ENCODE assay signal across 8 mouse cellular contexts in the genomic region with DNA sequence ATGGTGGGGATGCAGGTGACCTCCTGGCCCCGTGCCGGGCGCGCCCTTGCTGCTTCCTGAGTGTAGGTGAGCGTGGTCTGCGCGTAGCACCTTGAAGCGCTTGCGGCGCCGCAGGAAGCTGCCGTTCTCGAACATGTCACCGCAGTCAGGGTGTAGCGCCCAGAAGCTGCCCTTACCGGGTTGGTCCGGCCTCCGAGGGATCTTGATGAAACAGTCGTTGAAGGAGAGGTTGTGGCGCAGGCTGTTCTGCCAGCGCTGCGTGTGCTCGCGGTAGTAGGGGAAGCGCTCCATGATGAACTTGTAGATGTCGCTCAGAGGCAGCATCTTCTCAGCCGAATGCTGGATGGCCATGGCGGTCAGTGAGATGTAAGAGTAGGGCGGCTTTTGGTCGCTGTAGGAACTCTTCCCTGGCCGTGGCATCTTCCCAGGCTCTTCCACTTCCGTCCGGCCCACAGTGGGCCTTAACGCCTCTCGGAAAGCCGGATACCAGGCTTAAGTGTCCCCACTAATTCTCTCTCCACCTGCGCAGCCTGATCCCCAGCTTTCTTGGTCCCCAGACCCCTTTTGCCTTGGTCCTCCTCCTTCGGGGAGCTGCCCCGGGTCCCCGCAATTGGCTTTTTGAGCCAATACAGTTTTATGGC. TPM values are rescaled to one million over a fixed set of nuclear protein-coding genes. Genes with fewer than 3 reads are reported as not detected.
DNase-seq lines count a peak whose midpoint lies in the region; ATAC-seq lines count a peak whose summit lies in the region.

A gene (minus strand): TSS at position 585 of the 641 bp plus-strand sequence.

- no peaks in the 10 kb centered on the region for H3K36me3 ChIP-seq in hindbrain, embryonic 14.5 days (replicated peaks; ENCODE audit: control insufficient read depth, insufficient read depth)
- no peaks in the 10 kb centered on the region for H3K36me3 ChIP-seq in midbrain, embryonic 16.5 days (ENCODE audit: control insufficient read depth, insufficient read depth, low read length)

- H3K9me3 ChIP-seq in hindbrain, embryonic 14.5 days (ENCODE audit: control insufficient read depth, low read length), result no peaks in the 10 kb centered on the region
- no peaks in the 10 kb centered on the region for H3K9me3 ChIP-seq in midbrain, embryonic 16.5 days (replicated peaks; ENCODE audit: control insufficient read depth, low read length, poor library complexity, severe bottlenecking)

- H3K4me2 ChIP-seq in hindbrain, embryonic 14.5 days (replicated peaks), result peak within 1 kb of the TSS; percentile 75
- H3K4me2 ChIP-seq in midbrain, embryonic 16.5 days (ENCODE audit: low read length), result peak within 1 kb of the TSS; percentile 68

- H3K27ac ChIP-seq in hindbrain, embryonic 14.5 days, result no peak within 1 kb of the TSS
- H3K27ac ChIP-seq in midbrain, embryonic 16.5 days (ENCODE audit: low read length), result no peak within 1 kb of the TSS

- peak; percentile 10 to 16 for DNase-seq in layer of hippocampus, postnatal 10 days (ENCODE audit: low spot score in 2 of 2)
- no peak for DNase-seq in layer of hippocampus, adult 11-12 months (ENCODE audit: low spot score)
- DNase-seq in embryo, embryonic 10.5 days (ENCODE audit: low spot score), result peak; percentile 57
- DNase-seq in hindbrain, embryonic 14.5 days (ENCODE audit: low spot score), result peak; percentile 39
- DNase-seq in natural killer cell, adult 2 months (ENCODE audit: low spot score in 2 of 2), result no peak
- DNase-seq in adrenal gland, adult 2 months, result no peak
- DNase-seq in MN1 (ENCODE audit: low spot score), result no peak

- WGBS in hindbrain, embryonic 14.5 days, result under 1% methylated on average over 40 of the region's 40 CpGs
- under 1% methylated on average over 40 of the region's 40 CpGs for WGBS in midbrain, embryonic 16.5 days

- H3K4me1 ChIP-seq in hindbrain, embryonic 14.5 days (replicated peaks; ENCODE audit: control insufficient read depth, insufficient read depth, low read length), result peaks cover 22% of the 10 kb centered on the region
- peaks cover 21% of the 10 kb centered on the region for H3K4me1 ChIP-seq in midbrain, embryonic 16.5 days (ENCODE audit: control insufficient read depth, insufficient read depth, low read length)

- 0 out of 2 replicates have a peak, but pooled peaks have one; percentile 7 for ATAC-seq in hindbrain, embryonic 14.5 days (ENCODE audit: low FRiP score)
- ATAC-seq in midbrain, embryonic 16.5 days, result peak; percentile 20; the same call in 1 of the 2 replicates

- H3K27me3 ChIP-seq in hindbrain, embryonic 14.5 days (ENCODE audit: control insufficient read depth, insufficient read depth, low read length), result peaks cover 96% of the 10 kb centered on the region
- H3K27me3 ChIP-seq in midbrain, embryonic 16.5 days (ENCODE audit: control insufficient read depth, insufficient read depth, low read depth, low read length), result peaks cover 53% of the 10 kb centered on the region

- H3K4me3 ChIP-seq in hindbrain, embryonic 14.5 days (replicated peaks; ENCODE audit: low read length), result peak within 1 kb of the TSS; percentile 39
- peak within 1 kb of the TSS; percentile 47 for H3K4me3 ChIP-seq in midbrain, embryonic 16.5 days (ENCODE audit: low read depth, low read length)

- H3K9ac ChIP-seq in hindbrain, embryonic 14.5 days, result peak within 1 kb of the TSS; percentile 45
- peak within 1 kb of the TSS; percentile 47; the same call in 1 of the 2 replicates for H3K9ac ChIP-seq in midbrain, embryonic 16.5 days (ENCODE audit: low read depth, low read length)

RNA-seq across cellular contexts. Expression of the gene that starts here (rescaled TPM):
- total RNA-seq in layer of hippocampus, postnatal 10 days (2021), result not detected
- polyA plus RNA-seq in hindbrain, embryonic 14.5 days (2014; fragmentation: Nextera tagmentation; extraction: Ambion mirVana), result 0.60 and 0.82 TPM in 2 replicates
- 0.16 and 0.55 TPM in 2 replicates for polyA plus RNA-seq in midbrain, embryonic 16.5 days (2015; fragmentation: Nextera tagmentation; extraction: Ambion mirVana)
- not detected for total RNA-seq in adrenal gland, adult 2 months (2021)
- not detected in 2 replicates for polyA plus RNA-seq in adrenal gland, adult 2 months (2012; rRNA removed)

Comparison
In these comparisons a context has a peak if more than half of its experiments do, and no peak if none do; other contexts are left out.
1. Peak in DNase-seq in layer of hippocampus, postnatal 10 days; RNA of the gene not detected or under 1 TPM.
2. Peak in DNase-seq, ATAC-seq, H3K4me3 ChIP-seq, H3K9ac ChIP-seq and H3K4me2 ChIP-seq in hindbrain, embryonic 14.5 days; RNA of the gene not detected or under 1 TPM.
3. Peak in ATAC-seq, H3K4me3 ChIP-seq, H3K9ac ChIP-seq and H3K4me2 ChIP-seq in midbrain, embryonic 16.5 days; RNA of the gene not detected or under 1 TPM.